ENCODE assay signal across 8 mouse cellular contexts in the genomic region with DNA sequence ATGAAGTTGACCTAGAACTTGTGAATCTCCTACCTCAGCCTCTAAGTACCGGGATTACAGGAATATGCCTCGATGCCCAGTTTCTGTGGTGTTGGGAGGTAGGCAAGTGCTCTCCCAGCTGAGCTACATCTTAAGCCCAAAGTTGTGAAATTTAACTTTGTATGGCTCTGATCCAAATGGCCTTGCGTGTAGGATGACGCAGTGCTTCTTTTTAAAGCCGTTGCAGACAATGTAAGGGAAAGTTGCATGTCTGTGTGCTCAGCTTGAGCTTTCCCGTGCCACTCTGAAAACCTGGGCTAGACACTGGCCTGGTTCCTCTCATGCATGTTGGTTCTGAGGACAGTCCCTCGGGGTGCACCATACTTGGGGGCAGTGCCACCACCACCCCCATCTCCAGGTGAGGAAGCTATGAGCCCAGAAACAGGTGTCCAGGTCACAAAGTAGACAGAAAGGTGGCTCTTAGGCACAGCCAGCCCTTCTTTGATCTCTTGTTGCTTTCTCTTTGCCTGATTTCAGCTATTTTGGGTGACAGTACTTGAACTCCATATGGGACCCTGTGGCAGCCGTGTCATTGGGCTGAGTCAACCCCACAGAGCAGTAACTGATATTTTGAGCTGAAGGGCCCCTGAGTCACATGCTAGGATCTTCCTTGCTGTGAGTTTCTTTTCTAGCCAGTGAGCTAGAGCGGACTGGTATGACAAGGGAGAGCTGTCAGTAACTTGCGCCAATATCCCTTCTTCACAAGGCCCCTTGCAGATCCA. TPM values are rescaled to one million over a fixed set of nuclear protein-coding genes. Genes with fewer than 3 reads are reported as not detected.
DNase-seq lines count a peak whose midpoint lies in the region; ATAC-seq and TF ChIP-seq lines count a peak whose summit lies in the region.

No protein-coding gene starts in this region.

- WGBS in heart, postnatal 0 days: 37% methylated on average over 10 of the region's 10 CpGs
- 87% methylated on average over 10 of the region's 10 CpGs for WGBS in midbrain, embryonic 10.5 days

- peak overlapping the region; percentile 52 for H3K4me2 ChIP-seq in heart, postnatal 0 days (ENCODE audit: low read depth, low read length)

- no peak for DNase-seq in layer of hippocampus, adult 2 months (ENCODE audit: low spot score in 2 of 2)
- no peak for DNase-seq in layer of hippocampus, postnatal 25 days (ENCODE audit: extremely low spot score in 1 of 2, low spot score in 1 of 2)
- DNase-seq in adrenal gland, adult 8-10 months: peak; percentile 58
- DNase-seq in heart, postnatal 0 days (ENCODE audit: low spot score): no peak
- no peak for DNase-seq in midbrain, embryonic 10.5 days (ENCODE audit: low spot score)
- DNase-seq in natural killer cell, adult 2 months (ENCODE audit: low spot score in 2 of 2): no peak
- DNase-seq in cerebellum, postnatal 4 days (ENCODE audit: low spot score in 2 of 2): no peak
- DNase-seq in testis, postnatal 14 days (ENCODE audit: low spot score): no peak

- no peak for TF ChIP-seq CTCF in layer of hippocampus, adult 2 months (conservative IDR thresholded peaks at IDR 0.05)
- TF ChIP-seq CTCF in heart, postnatal 0 days (IDR thresholded peaks at IDR 0.05; ENCODE audit: low read depth): no peak

- H3K4me1 ChIP-seq in heart, postnatal 0 days (ENCODE audit: control insufficient read depth, insufficient read depth): peaks cover 56% of the 10 kb centered on the region
- peaks cover 60% of the 10 kb centered on the region for H3K4me1 ChIP-seq in midbrain, embryonic 10.5 days

- no peaks in the 10 kb centered on the region for H3K9me3 ChIP-seq in heart, postnatal 0 days (replicated peaks; ENCODE audit: control insufficient read depth, low read length)
- no peaks in the 10 kb centered on the region for H3K9me3 ChIP-seq in midbrain, embryonic 10.5 days (replicated peaks)

- no peaks in the 10 kb centered on the region for H3K27me3 ChIP-seq in heart, postnatal 0 days (ENCODE audit: control insufficient read depth, insufficient read depth, low read length)
- no peaks in the 10 kb centered on the region for H3K27me3 ChIP-seq in midbrain, embryonic 10.5 days (ENCODE audit: low read depth, poor library complexity, severe bottlenecking)

- peak; percentile 24 for ATAC-seq in heart, postnatal 0 days (ENCODE audit: insufficient read depth, low read depth)

- no peak for TF ChIP-seq EP300 in heart, postnatal 0 days (IDR thresholded peaks at IDR 0.05; ENCODE audit: low read depth)

- H3K4me3 ChIP-seq in layer of hippocampus, adult 2 months: peak overlapping the region; percentile 30
- peak overlapping the region; percentile 14; the same call in 1 of the 2 replicates for H3K4me3 ChIP-seq in heart, postnatal 0 days (ENCODE audit: low read depth, low read length)
- H3K4me3 ChIP-seq in midbrain, embryonic 10.5 days: no peak overlapping the region

- H3K36me3 ChIP-seq in heart, postnatal 0 days (replicated peaks; ENCODE audit: control insufficient read depth, insufficient read depth, low read length): no peaks in the 10 kb centered on the region
- no peaks in the 10 kb centered on the region for H3K36me3 ChIP-seq in midbrain, embryonic 10.5 days

- H3K27ac ChIP-seq in layer of hippocampus, adult 2 months: peak overlapping the region; percentile 92
- peak overlapping the region; percentile 95 for H3K27ac ChIP-seq in heart, postnatal 0 days (ENCODE audit: low read depth)
- peak overlapping the region; percentile 75 for H3K27ac ChIP-seq in midbrain, embryonic 10.5 days (replicated peaks)

- peak overlapping the region; percentile 35 for H3K9ac ChIP-seq in heart, postnatal 0 days (replicated peaks; ENCODE audit: low read depth, low read length)

RNA-seq across cellular contexts. Expression of a gene that starts 6.0 kb away (rescaled TPM):
- total RNA-seq in layer of hippocampus, adult 2 months (2021): 10 to 100 TPM; 24.8 to 26.6 TPM
- 10 to 100 TPM; 23.7 to 26.1 TPM for total RNA-seq in layer of hippocampus, postnatal 25 days (2021)
- 10 to 100 TPM; 33.9 to 38.7 (median 37.6) TPM for total RNA-seq in adrenal gland, adult 8-10 months (2022)
- total RNA-seq in heart, postnatal 0 days (2014; rRNA removed; ENCODE audit: low replicate concordance): 19.9 and 22.8 TPM in 2 replicates
- polyA plus RNA-seq in heart, postnatal 0 days (2015; fragmentation: Nextera tagmentation; extraction: Ambion mirVana): 14.2 and 17.3 TPM in 2 replicates
- polyA plus RNA-seq in midbrain, embryonic 10.5 days (2016; fragmentation: Nextera tagmentation; extraction: Ambion mirVana): 45.0 and 48.9 TPM in 2 replicates

RNA-seq across cellular contexts. Expression of a gene that starts 13.4 kb away (rescaled TPM):
- 10 to 100 TPM; 13.4 to 13.8 TPM for total RNA-seq in layer of hippocampus, adult 2 months (2021)
- total RNA-seq in layer of hippocampus, postnatal 25 days (2021): 10 to 100 TPM; 14.7 to 17.6 TPM
- total RNA-seq in adrenal gland, adult 8-10 months (2022): 10 to 100 TPM; 22.3 to 33.2 (median 30.7) TPM
- total RNA-seq in heart, postnatal 0 days (2014; rRNA removed; ENCODE audit: low replicate concordance): 30.9 and 186 TPM in 2 replicates
- polyA plus RNA-seq in heart, postnatal 0 days (2015; fragmentation: Nextera tagmentation; extraction: Ambion mirVana): 41.7 and 43.1 TPM in 2 replicates
- polyA plus RNA-seq in midbrain, embryonic 10.5 days (2016; fragmentation: Nextera tagmentation; extraction: Ambion mirVana): 48.6 and 49.1 TPM in 2 replicates

RNA-seq across cellular contexts. Expression of a gene that starts 37.8 kb away (rescaled TPM):
- 1 to 10 TPM; 3.3 to 3.6 TPM for total RNA-seq in layer of hippocampus, adult 2 months (2021)
- 1 to 10 TPM; 2.8 to 3.1 TPM for total RNA-seq in layer of hippocampus, postnatal 25 days (2021)
- total RNA-seq in adrenal gland, adult 8-10 months (2022): 10 to 100 TPM; 21.1 to 32.2 (median 27.0) TPM
- 53.1 and 69.1 TPM in 2 replicates for total RNA-seq in heart, postnatal 0 days (2014; rRNA removed; ENCODE audit: low replicate concordance)
- 26.8 and 28.5 TPM in 2 replicates for polyA plus RNA-seq in heart, postnatal 0 days (2015; fragmentation: Nextera tagmentation; extraction: Ambion mirVana)
- polyA plus RNA-seq in midbrain, embryonic 10.5 days (2016; fragmentation: Nextera tagmentation; extraction: Ambion mirVana): 22.1 and 25.0 TPM in 2 replicates

RNA-seq across cellular contexts. Expression of a gene that starts 51.4 kb away (rescaled TPM):
- total RNA-seq in layer of hippocampus, adult 2 months (2021): 10 to 100 TPM; 41.1 to 44.5 TPM
- total RNA-seq in layer of hippocampus, postnatal 25 days (2021): 10 to 100 TPM; 47.4 to 49.7 TPM
- 10 to 100 TPM in 2 of 4 experiments, 1 to 10 TPM in 2; 7.5 to 20.9 (median 14.9) TPM for total RNA-seq in adrenal gland, adult 8-10 months (2022)
- total RNA-seq in heart, postnatal 0 days (2014; rRNA removed; ENCODE audit: low replicate concordance): 1.4 and 5.9 TPM in 2 replicates
- polyA plus RNA-seq in heart, postnatal 0 days (2015; fragmentation: Nextera tagmentation; extraction: Ambion mirVana): 3.8 and 4.2 TPM in 2 replicates
- 33.2 and 34.7 TPM in 2 replicates for polyA plus RNA-seq in midbrain, embryonic 10.5 days (2016; fragmentation: Nextera tagmentation; extraction: Ambion mirVana)

RNA-seq across cellular contexts. Expression of a gene that starts 53.5 kb away (rescaled TPM):
- under 1 TPM; 0.59 to 0.81 TPM for total RNA-seq in layer of hippocampus, adult 2 months (2021)
- 1 to 10 TPM in 1 of 2 experiments, under 1 TPM in 1; 0.62 to 1.0 TPM for total RNA-seq in layer of hippocampus, postnatal 25 days (2021)
- total RNA-seq in adrenal gland, adult 8-10 months (2022): 1 to 10 TPM; 2.7 to 5.0 (median 4.3) TPM
- 2.6 TPM in 1 of 2 replicates, not detected in the other for total RNA-seq in heart, postnatal 0 days (2014; rRNA removed; ENCODE audit: low replicate concordance)
- 2.2 and 2.6 TPM in 2 replicates for polyA plus RNA-seq in heart, postnatal 0 days (2015; fragmentation: Nextera tagmentation; extraction: Ambion mirVana)
- polyA plus RNA-seq in midbrain, embryonic 10.5 days (2016; fragmentation: Nextera tagmentation; extraction: Ambion mirVana): 0.79 and 1.3 TPM in 2 replicates

Comparison
In these comparisons a context has a peak if more than half of its experiments do, and no peak if none do; other contexts are left out.
1. RNA of a gene that starts 37.8 kb away (total RNA-seq): 53.1 to 69.1 TPM in heart, postnatal 0 days and 21.1 to 32.2 TPM in adrenal gland, adult 8-10 months; 3.3 to 3.6 TPM in layer of hippocampus, adult 2 months and 2.8 to 3.1 TPM in layer of hippocampus, postnatal 25 days; every median in the first group is over 4 times any median in the second.
2. Peak in every context shown above with its lines, with median percentiles within 50 percentile points of each other: H3K27ac ChIP-seq.